Mouse (Mus musculus) lung, postnatal 4 days (tissue): ENCODE data around the gene Slc2a4.
A peak's percentile ranks its signal among the peaks of the same experiment; 100 is the strongest.

Source experiments
- DNase-seq, 2 experiments: peaks; one replicate each; pipeline ENCODE4 v3.0.0; 2021

Gene Slc2a4

GRCm38 (mm10) chr11:69948066-69948762 is at the start of gene Slc2a4:
TSS of gene Slc2a4 (minus strand) at chr11:69948188.
- DNase-seq, result peak; percentile 94 to 95

- peak; percentile 93 to 95 for DNase-seq
Observed at GRCm38 (mm10) chr11:69997070-69997509, 49.1 kb upstream of the Slc2a4 start.

- DNase-seq, result peak in 1 of 2 experiments; percentile 67
Observed at GRCm38 (mm10) chr11:69996161-69997061, 48.4 kb upstream of the Slc2a4 start.

GRCm38 (mm10) chr11:69995391-69995960 is 47.5 kb upstream of the Slc2a4 start, which contains the start of gene Phf23:
TSS of gene Phf23 (plus strand) at chr11:69995777.
- peak; percentile 98 to 99 for DNase-seq

DNA sequence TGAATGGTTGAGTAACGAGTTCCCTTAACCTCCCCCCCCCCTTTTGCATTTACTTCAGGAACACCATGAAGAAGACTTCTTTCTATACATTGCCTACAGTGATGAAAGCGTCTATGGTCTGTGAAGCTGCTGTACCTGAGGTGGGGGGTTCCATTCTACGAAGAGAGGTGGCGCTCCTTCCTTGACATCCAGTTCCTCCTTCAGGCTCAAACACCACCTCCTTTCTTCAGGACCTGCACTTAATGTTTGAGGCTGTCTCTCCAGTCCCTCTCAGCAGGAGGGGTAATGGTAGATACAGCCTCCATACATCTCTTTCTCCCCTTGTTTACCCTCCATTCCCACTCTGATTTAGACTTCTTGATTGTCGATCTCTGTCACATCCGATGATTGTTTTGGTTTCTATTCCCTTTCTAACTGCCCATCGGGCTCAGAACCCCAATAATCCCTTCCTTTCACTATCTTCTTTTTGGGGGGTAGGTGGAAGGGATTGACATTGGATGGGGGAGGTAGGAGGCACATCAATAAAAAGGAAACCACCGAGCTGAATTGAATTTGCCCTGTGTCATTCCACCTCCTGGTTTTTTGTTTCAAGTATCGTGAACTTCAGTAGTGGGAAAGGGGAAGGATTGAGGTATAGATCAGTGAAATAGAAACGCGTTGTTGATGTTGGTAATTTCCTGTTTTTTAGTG is 46.6 kb upstream of the Slc2a4 start:
- no peak for DNase-seq

DNA sequence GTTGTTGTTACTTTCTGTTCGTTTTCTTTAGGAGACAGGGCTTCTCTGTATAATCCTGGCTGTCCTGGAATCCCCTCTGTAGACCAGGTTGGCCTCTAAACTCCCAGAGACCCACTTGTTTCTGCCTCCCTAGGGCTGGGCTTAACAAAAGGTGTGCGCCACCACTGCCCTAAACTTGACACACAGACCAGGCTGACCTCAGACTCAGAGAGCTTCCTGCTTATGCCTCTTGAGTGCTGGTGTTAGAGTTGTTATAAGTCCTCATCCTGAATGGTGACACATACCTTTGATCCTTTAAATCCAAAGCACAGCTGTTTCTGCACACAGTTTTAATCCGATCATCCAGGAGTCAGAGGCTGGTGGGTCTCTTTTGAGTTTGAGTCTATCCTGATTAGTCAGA is 44.9 kb upstream of the Slc2a4 start:
- DNase-seq, result no peak

DNA sequence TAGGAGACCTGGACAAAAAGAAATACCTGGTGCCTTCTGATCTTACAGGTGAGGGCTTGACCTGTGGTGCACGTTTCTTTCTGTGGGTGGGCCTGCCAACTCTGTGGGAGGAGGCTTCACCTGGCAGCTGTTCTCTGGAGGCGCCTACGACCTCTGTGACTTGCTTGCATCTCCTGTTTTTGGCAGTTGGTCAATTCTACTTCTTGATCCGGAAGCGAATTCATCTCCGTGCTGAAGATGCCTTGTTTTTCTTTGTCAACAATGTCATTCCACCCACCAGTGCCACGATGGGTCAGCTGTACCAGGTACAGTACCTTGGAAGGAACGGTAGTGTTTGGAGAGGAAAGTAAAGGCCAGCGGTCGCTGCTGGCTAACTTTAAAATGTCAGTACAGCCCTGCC is 44.4 kb upstream of the Slc2a4 start:
- DNase-seq, result no peak

DNA sequence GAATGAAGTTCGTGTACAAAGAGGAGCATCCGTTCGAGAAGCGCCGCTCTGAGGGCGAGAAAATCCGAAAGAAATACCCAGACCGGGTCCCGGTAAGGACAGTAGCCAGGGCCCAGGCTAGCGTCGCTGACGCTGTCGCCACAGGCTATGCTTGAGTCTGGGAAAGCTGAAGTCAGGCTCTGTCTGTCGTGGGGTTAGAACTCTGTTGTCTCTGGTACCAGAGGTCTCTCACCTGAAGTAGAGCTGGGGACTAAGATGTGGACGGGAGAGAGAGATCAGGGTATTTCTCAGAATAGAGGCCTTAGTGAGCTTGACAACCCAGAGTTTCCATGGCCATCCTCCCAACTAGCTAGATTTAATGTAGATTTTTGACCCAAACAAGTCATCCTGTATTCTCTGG is 43.7 kb upstream of the Slc2a4 start:
- no peak for DNase-seq

DNA sequence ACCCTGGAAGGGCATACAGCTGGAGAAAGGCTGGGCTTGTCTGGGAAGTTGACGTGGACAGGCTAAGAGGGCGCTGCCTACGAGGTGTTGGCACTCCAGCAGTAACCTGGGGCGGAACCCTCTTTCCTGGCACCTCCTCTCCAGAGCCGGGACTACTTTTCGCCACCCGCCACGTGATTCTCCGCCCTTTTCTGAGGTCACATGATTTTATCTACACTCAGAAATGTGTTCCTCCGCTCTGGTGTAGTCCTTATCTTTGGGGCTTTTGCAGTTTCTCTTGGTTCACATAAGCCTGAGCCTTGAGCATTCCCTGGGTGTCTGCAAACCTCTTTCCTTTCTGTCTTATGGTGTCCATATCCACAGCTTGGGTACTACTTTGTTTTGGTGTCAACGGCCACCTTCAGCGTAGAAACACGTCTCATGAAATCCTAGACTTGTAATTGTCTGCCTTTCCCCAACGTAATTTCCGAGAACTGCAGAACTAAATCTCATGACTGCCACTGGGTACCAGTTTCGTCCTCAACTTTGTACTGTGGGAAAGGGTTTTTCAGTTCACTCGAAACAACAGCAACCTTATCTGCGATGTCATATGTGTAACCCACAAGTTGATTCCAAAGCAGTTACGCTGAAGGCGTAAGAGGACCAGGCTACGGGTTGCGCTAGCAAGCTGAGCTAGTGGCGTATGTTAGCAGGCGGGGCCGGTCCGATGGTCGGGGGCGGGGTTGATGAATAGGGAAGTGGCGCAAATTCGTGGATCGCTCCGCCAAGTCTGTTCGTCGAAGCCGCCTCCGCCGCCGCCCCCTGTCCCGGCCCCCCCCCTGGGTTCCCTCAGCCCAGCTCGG is 43.1 kb upstream of the Slc2a4 start, which contains the start of gene Gabarap:
Gabarap (plus strand) TSS at position 294 of the 842 bp plus-strand sequence.
- DNase-seq, result peak; percentile 97

DNA sequence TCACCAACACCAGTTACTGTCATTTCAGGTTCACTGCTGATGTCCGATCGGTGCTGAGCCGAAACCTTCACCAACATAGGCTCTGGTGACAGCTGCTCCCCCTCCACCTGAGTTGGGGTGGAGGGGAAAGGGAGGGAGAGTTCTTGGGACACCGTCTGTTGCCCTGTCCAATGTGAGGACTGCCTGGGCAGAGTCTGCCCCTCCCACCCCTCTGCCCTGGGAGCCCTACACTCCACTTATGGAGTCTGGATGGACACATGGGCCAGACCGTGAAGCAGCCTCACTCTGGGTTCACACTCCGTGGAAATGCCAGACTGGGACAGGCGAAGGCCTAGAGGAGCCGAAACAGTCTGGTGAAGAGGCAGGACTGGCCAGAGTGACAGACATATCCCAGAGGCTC is 42.0 kb upstream of the Slc2a4 start:
- DNase-seq, result no peak

- no peak for DNase-seq
Observed at GRCm38 (mm10) chr11:69984431-69984830, 36.4 kb upstream of the Slc2a4 start.

GRCm38 (mm10) chr11:69983377-69983776 is 35.4 kb upstream of the Slc2a4 start:
- no peak for DNase-seq

- no peak for DNase-seq
Observed at GRCm38 (mm10) chr11:69982877-69983276, 34.9 kb upstream of the Slc2a4 start.

GRCm38 (mm10) chr11:69982225-69982624 is 34.2 kb upstream of the Slc2a4 start, which contains the start of gene Elp5:
TSS of gene Elp5 (minus strand) at chr11:69982517.
- DNase-seq, result no peak

DNA sequence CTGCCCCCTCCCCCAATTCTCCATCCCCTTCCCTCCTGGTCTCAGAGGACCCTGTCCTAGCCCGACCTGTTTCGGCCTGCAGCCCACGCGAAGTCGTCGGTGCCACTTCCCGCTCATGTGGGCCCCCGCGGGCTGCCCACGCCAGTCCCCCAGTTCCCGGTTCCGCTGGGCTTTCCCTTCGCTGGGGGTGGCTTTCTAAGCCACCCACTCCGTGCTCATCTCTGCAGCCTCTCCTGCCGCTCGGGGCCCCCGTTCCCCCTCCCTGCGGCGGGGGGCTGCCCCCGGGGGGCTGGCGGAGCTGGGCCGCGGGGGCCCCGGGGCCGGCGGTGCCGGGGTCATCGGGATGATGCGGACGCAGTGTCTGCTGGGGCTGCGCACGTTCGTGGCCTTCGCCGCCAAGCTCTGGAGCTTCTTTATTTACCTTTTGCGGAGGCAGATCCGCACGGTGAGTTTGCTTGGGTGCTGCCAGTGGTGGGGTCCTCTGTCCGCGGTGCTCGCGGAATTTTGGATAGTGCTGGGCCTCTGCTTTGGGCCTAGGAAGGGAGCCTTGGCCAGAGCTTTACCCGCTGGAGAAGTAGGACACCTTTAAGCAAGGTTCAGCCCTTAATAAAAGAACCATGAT is 33.3 kb upstream of the Slc2a4 start, which contains the start of gene Ctdnep1:
Ctdnep1 (plus strand) TSS at position 16 of the 622 bp plus-strand sequence.
- peak in 1 of 2 experiments; percentile 36 for DNase-seq

GRCm38 (mm10) chr11:69980196-69981140 is 32.5 kb upstream of the Slc2a4 start:
- DNase-seq, result peak; percentile 98

- no peak for DNase-seq
Observed at GRCm38 (mm10) chr11:69979827-69980195, 31.8 kb upstream of the Slc2a4 start.

- DNase-seq, result no peak
Observed at GRCm38 (mm10) chr11:69976271-69976670, 28.3 kb upstream of the Slc2a4 start.

GRCm38 (mm10) chr11:69974907-69975306 is 26.9 kb upstream of the Slc2a4 start:
- no peak for DNase-seq

DNA sequence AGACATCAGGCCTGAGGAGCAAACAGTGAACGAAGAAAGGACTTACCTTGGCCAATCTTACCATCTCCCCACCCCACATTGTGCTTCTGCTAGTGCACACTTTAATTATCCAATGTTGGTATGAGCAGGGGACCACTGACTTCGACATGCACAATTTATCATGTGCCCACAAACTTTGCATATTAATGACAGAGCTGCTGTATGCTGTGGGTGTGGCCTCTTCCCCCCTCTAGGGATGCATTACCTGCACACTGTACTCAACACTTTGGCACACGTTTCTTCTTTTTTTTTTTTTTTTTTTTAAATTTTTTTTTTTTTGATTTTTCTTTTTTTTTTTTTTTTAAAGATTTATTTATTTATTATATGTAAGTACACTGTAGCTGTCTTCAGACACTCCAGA is 22.8 kb upstream of the Slc2a4 start:
- no peak for DNase-seq
